Mouse (Mus musculus) heart, postnatal 10 days (tissue): Measurements from ENCODE around the gene Sdha. TPM values are rescaled to one million over a fixed set of nuclear protein-coding genes. Genes with fewer than 3 reads are reported as not detected.

ENCODE experiments used
- DNase-seq, 2 experiments: peaks; one replicate each; pipeline ENCODE4 v3.0.0; 2021
- intact Hi-C: fragments of 180-260 bp; cut with DNase I; formaldehyde crosslinking; loops from one replicate; pipeline ENCODE4 v1.15.1; 2025
- total RNA-seq, 2 experiments: library from RNA; stranded (reverse); gene quantifications; 2 replicates each; pipeline ENCODE4 v1.2.3; 2021

Sdha gene
- 1,000 to 10,000 TPM; 1,198 to 1,226 TPM for total RNA-seq

GRCm38 (mm10) chr13:74349566-74350434 is at the start of gene Sdha, which contains the start of gene Ccdc127:
Sdha (minus strand) TSS chr13:74350280.
Ccdc127 (plus strand) TSS chr13:74350309.
- peak; percentile 97 for DNase-seq
- intact Hi-C loops, result loop anchor here (5.0 to 10.0 kb wide), 3 partner anchors 113 to 505 kb away; partner anchors contain the start of gene Zfp825

- intact Hi-C loops, result no loop called here
- DNase-seq, result no peak
These were observed 49.3 kb upstream of the Sdha start, which contains the start of gene Ftl1-ps1 for GRCm38 (mm10) chr13:74399298-74399839. Ftl1-ps1 (plus strand) TSS chr13:74399694.

GRCm38 (mm10) chr13:74391156-74391555 is 41.1 kb upstream of the Sdha start:
- no peak for DNase-seq

GRCm38 (mm10) chr13:74390371-74390990 is 40.4 kb upstream of the Sdha start, which contains the start of gene Zfp72:
Zfp72 (minus strand) TSS chr13:74390836.
- intact Hi-C loops, result no loop called here
- peak; percentile 75 to 86 for DNase-seq

More at GRCm38 (mm10) chr13:74391156-74391555, 41.1 kb upstream of the Sdha start:
- intact Hi-C loops, result no loop called here

GRCm38 (mm10) chr13:74389730-74390129 is 39.6 kb upstream of the Sdha start:
- intact Hi-C loops, result no loop called here
- DNase-seq, result no peak

GRCm38 (mm10) chr13:74382289-74382688 is 32.2 kb upstream of the Sdha start:
- no peak for DNase-seq
- intact Hi-C loops, result no loop called here

- intact Hi-C loops, result no loop called here
- peak; percentile 37 to 47 for DNase-seq
These were observed 31.6 kb upstream of the Sdha start for GRCm38 (mm10) chr13:74381533-74382276.

GRCm38 (mm10) chr13:74363859-74364235 is 13.8 kb upstream of the Sdha start, which contains the start of gene Lrrc14b:
Lrrc14b (minus strand) TSS chr13:74364005.
- DNase-seq, result peak; percentile 84 to 87
- intact Hi-C loops, result no loop called here

GRCm38 (mm10) chr13:74363176-74363858 is 13.2 kb upstream of the Sdha start:
- peak in 1 of 2 experiments; percentile 58 for DNase-seq
- intact Hi-C loops, result no loop called here

GRCm38 (mm10) chr13:74362218-74362617 is 12.1 kb upstream of the Sdha start:
- intact Hi-C loops, result no loop called here
- DNase-seq, result no peak

- DNase-seq, result no peak
- intact Hi-C loops, result no loop called here
These were observed 6.4 kb upstream of the Sdha start for GRCm38 (mm10) chr13:74356491-74356890.

- intact Hi-C loops, result loop anchor here (5.0 kb wide), 1 partner anchor 112 kb away; no protein-coding TSS in a partner anchor
- DNase-seq, result no peak
These were observed 391 bp upstream of the Sdha start for GRCm38 (mm10) chr13:74350435-74350906.

GRCm38 (mm10) chr13:74341036-74341435 is 9.0 kb downstream of the Sdha start:
- DNase-seq, result peak; percentile 43 to 62
- intact Hi-C loops, result loop anchor here (2.0 to 10.0 kb wide), 3 partner anchors 154 to 514 kb away; partner anchors contain the start of gene Zfp825

- intact Hi-C loops, result no loop called here
- DNase-seq, result no peak
These were observed 20.8 kb downstream of the Sdha start for GRCm38 (mm10) chr13:74329321-74329720.

- intact Hi-C loops, result no loop called here
- peak; percentile 95 to 96 for DNase-seq
These were observed 32.8 kb downstream of the Sdha start, which contains the start of gene Pdcd6 for GRCm38 (mm10) chr13:74317170-74317849. Pdcd6 (minus strand) TSS chr13:74317580.

- DNase-seq, result no peak
- intact Hi-C loops, result no loop called here
These were observed 33.3 kb downstream of the Sdha start for GRCm38 (mm10) chr13:74316789-74317169.

- intact Hi-C loops, result no loop called here
- DNase-seq, result no peak
These were observed 33.7 kb downstream of the Sdha start for GRCm38 (mm10) chr13:74316386-74316785.

- no peak for DNase-seq
These were observed 35.5 kb downstream of the Sdha start for GRCm38 (mm10) chr13:74314616-74315015.

GRCm38 (mm10) chr13:74305780-74306179 is 44.3 kb downstream of the Sdha start:
- intact Hi-C loops, result loop anchor here (10.0 kb wide), 1 partner anchor 471 kb away; no protein-coding TSS in a partner anchor
- DNase-seq, result no peak

More at GRCm38 (mm10) chr13:74314616-74315015, 35.5 kb downstream of the Sdha start:
- intact Hi-C loops, result no loop called here
